Mouse (Mus musculus): ENCODE measurements at regions not wholly inside any gene's neighbourhood (a gene's known extent, or its start where the extent isn't known, plus 50 kb on each side); places are given as distances from the start of the nearest gene placed in this dataset.

DNA sequence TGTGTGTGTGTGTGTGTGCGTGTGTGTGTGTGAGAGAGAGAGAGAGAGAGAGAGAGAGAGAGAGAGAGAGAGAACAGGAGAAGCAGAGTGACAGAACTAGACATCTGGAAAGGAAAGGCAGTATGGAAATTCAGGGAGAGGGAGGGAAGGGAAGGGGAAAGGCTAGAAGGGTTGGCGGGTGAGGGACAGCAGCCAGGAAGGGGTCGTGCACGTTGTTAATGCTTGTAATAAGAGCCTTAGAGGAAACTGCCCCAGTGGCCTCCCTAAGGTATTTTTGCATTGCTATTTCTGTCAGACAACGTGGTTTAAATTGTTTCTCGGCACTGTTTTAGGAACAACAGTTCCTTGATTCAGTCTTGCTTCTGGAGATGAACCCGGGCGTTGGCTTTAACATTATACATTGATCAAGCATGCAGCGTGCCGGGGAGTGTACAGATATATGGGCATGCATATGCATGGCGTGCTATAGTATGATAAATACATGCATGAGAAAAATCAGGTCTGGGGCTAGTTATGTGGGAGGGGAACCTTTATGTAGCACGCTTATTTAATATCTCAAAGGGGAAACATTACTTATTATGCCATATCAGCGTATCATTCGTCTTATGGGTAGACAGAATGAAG lies 52.6 kb upstream of the Ptgfrn start:
- DNase-seq (ENCODE audit: low spot score in 2 of 2): no peak

DNA sequence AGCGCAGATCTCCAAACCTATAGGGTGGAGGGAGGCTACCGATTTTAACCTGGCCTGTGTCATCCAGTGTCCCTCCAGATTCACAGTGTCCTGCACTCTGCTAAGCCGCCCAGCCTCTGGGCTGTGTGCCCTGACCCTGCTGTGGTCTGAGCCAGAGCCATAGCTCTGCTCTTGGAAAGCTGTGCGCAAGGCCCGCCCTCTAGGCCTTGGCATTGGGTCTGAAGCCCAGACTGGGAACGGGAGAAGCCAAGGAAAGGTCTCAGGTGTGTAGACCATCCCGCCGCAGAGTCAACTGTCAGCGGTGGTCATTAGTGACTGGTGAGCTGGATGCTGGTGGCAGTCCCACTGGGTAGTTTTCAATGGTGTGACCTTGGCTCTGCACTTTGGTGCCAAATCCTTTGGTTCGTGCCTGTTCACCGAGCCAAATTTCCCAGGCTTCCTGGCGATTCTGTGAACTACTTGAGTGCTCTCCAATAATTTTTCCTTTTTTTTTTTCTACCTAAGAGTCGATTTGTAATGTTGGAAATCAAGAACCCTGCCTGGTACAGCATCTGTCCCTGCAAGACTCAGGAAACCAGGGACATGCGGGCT lies 52.0 kb upstream of the Ptgfrn start:
- no peak for DNase-seq (ENCODE audit: low spot score in 2 of 2)

DNA sequence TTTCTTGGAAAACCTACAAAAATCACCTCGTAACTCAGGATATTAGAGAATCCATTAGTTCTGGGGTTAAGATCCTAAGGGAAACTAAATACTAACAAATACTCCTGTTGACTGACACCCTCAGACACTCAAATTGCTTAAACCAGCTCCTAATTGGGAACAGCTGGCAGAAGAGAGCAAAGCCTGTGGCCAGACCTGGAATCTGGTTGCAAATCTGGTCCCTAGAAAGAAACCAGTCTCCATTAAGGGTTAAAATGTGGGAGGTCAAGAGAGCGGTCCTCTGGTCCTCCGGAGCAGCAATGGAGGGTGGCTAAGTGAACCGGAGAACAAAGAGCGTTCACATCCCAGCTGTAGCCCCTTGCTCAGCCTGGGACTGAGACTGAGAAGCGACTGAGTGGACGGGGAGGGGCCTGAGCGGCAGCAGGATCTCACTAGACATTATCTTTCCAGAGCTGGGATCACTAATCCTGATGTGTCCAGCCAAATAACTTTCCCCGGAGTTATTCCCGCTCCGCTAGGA lies 51.4 kb upstream of the Ptgfrn start:
- no peak for DNase-seq (ENCODE audit: low spot score in 2 of 2)
